In genomic region chr5:24329965-24330298, GRCm38 (mm10) we compare ENCODE assay signal across 9 mouse cellular contexts. TPM values are rescaled to one million over a fixed set of nuclear protein-coding genes. Genes with fewer than 3 reads are reported as not detected.
A peak's percentile ranks its signal among the peaks of the same experiment; 100 is the strongest.
DNase-seq lines count a peak whose midpoint lies in the region; ATAC-seq and TF ChIP-seq lines count a peak whose summit lies in the region.
"Had no signal": no experiment of that assay in that cellular context is flagged by ENCODE, and none has a peak within 500 bp of the region (broad histone marks: within the 10 kb centered on the region; RNA-seq: fewer than 3 reads in every experiment).

No protein-coding gene starts in this region.

- peaks cover 66% of the 10 kb centered on the region for H3K36me3 ChIP-seq in heart, embryonic 13.5 days
- 0 out of 2 replicates have a peak, but pooled peaks cover 5% of the 10 kb centered on the region for H3K36me3 ChIP-seq in E14TG2a.4 (ENCODE audit: insufficient read depth, low read length)
- peaks cover 17% of the 10 kb centered on the region for H3K36me3 ChIP-seq in forebrain, embryonic 14.5 days (ENCODE audit: control insufficient read depth, insufficient read depth, low read length)
- H3K36me3 ChIP-seq in limb, embryonic 15.5 days = no peaks in the 10 kb centered on the region

- peaks cover 88% of the 10 kb centered on the region for H3K4me1 ChIP-seq in heart, embryonic 13.5 days
- peaks cover 45% of the 10 kb centered on the region for H3K4me1 ChIP-seq in E14TG2a.4 (replicated peaks; ENCODE audit: low read depth, low read length)
- H3K4me1 ChIP-seq in forebrain, embryonic 14.5 days (ENCODE audit: control insufficient read depth, insufficient read depth, low read length) = peaks cover 15% of the 10 kb centered on the region
- H3K4me1 ChIP-seq in limb, embryonic 15.5 days = peaks cover 37% of the 10 kb centered on the region

- H3K27ac ChIP-seq in heart, embryonic 13.5 days (replicated peaks) = peak overlapping the region; percentile 89
- H3K27ac ChIP-seq in forebrain, embryonic 14.5 days (ENCODE audit: low read depth, low read length) = peak overlapping the region; percentile 48; the same call in 1 of the 2 replicates
- peak overlapping the region; percentile 48 for H3K27ac ChIP-seq in limb, embryonic 15.5 days

- H3K4me3 ChIP-seq in heart, embryonic 13.5 days = peak overlapping the region; percentile 39; the same call in 1 of the 2 replicates
- peak overlapping the region; percentile 76 for H3K4me3 ChIP-seq in E14TG2a.4 (replicated peaks; ENCODE audit: low read length)
- H3K4me3 ChIP-seq in forebrain, embryonic 14.5 days (ENCODE audit: low read depth, low read length) = no peak overlapping the region
- H3K4me3 ChIP-seq in limb, embryonic 15.5 days = no peak overlapping the region

- DNase-seq in heart, adult 9 months (ENCODE audit: low spot score in 2 of 2) = no peak
- DNase-seq in forebrain, embryonic 14.5 days (ENCODE audit: low spot score) = no peak
- no peak for DNase-seq in embryo, embryonic 10.5 days (ENCODE audit: low spot score)
- DNase-seq in gastrocnemius, postnatal 4 days (ENCODE audit: low spot score in 2 of 2) = no peak
- DNase-seq in adrenal gland, postnatal 36 days = no peak

- no peaks in the 10 kb centered on the region for H3K9me3 ChIP-seq in heart, embryonic 13.5 days
- H3K9me3 ChIP-seq in E14TG2a.4 (ENCODE audit: low read length) = no peaks in the 10 kb centered on the region
- no peaks in the 10 kb centered on the region for H3K9me3 ChIP-seq in forebrain, embryonic 14.5 days (replicated peaks; ENCODE audit: control insufficient read depth, low read length)
- no peaks in the 10 kb centered on the region for H3K9me3 ChIP-seq in limb, embryonic 15.5 days

- H3K9ac ChIP-seq in heart, embryonic 13.5 days = peak overlapping the region; percentile 77
- H3K9ac ChIP-seq in forebrain, embryonic 14.5 days (ENCODE audit: low read length) = peak overlapping the region; percentile 57; the same call in 1 of the 2 replicates
- H3K9ac ChIP-seq in limb, embryonic 15.5 days = no peak overlapping the region

- TF ChIP-seq CTCF in E14TG2a.4 (conservative IDR thresholded peaks at IDR 0.05; ENCODE audit: low read length) = no peak

- peak overlapping the region; percentile 66 for H3K4me2 ChIP-seq in heart, embryonic 13.5 days
- H3K4me2 ChIP-seq in forebrain, embryonic 14.5 days (ENCODE audit: low read length) = peak overlapping the region; percentile 53; the same call in 1 of the 2 replicates
- peak overlapping the region; percentile 54 for H3K4me2 ChIP-seq in limb, embryonic 15.5 days

- WGBS in heart, embryonic 13.5 days = 20% methylated on average over 5 of the region's 5 CpGs
- WGBS in forebrain, embryonic 14.5 days = 44% methylated on average over 5 of the region's 5 CpGs
- 34% methylated on average over 5 of the region's 5 CpGs for WGBS in limb, embryonic 15.5 days

- ATAC-seq in heart, embryonic 13.5 days (ENCODE audit: extremely low read depth, insufficient number of reproducible peaks, low FRiP score, low TSS enrichment) = no peak
- ATAC-seq in forebrain, embryonic 14.5 days = no peak
- no peak; the same call in 1 of the 2 replicates for ATAC-seq in limb, embryonic 15.5 days (ENCODE audit: insufficient number of reproducible peaks, low FRiP score, low TSS enrichment, low read depth)
- ATAC-seq: CD4-positive, CD25-positive, alpha-beta regulatory T cell, adult 4 months had no signal

- H3K27me3 ChIP-seq in heart, embryonic 13.5 days (replicated peaks) = peaks cover 15% of the 10 kb centered on the region; the same call in 1 of the 2 replicates
- peaks cover 76% of the 10 kb centered on the region for H3K27me3 ChIP-seq in E14TG2a.4 (ENCODE audit: insufficient read depth, low read length)
- H3K27me3 ChIP-seq in forebrain, embryonic 14.5 days (replicated peaks; ENCODE audit: control insufficient read depth, insufficient read depth, low read length) = no peaks in the 10 kb centered on the region
- H3K27me3 ChIP-seq in limb, embryonic 15.5 days = peaks cover 15% of the 10 kb centered on the region; the same call in 1 of the 2 replicates

RNA-seq across cellular contexts. Expression of gene Kcnh2, which starts 21.5 kb away (rescaled TPM):
- 24.4 and 26.2 TPM in 2 replicates for polyA plus RNA-seq in heart, embryonic 13.5 days (2015; fragmentation: Nextera tagmentation; extraction: Ambion mirVana)
- 4.7 and 5.2 TPM in 2 replicates for polyA plus RNA-seq in forebrain, embryonic 14.5 days (2014; fragmentation: Nextera tagmentation; extraction: Ambion mirVana)
- 3.5 and 4.9 TPM in 2 replicates for polyA plus RNA-seq in limb, embryonic 15.5 days (2015; fragmentation: Nextera tagmentation; extraction: Ambion mirVana)
- 10 to 100 TPM; 22.4 to 24.6 TPM for total RNA-seq in gastrocnemius, postnatal 4 days (2021)
- total RNA-seq in adrenal gland, postnatal 36 days (2021) = 10 to 100 TPM; 14.4 to 14.7 TPM

RNA-seq across cellular contexts. Expression of gene Nos3, which starts 34.7 kb away (rescaled TPM):
- 34.0 and 35.0 TPM in 2 replicates for polyA plus RNA-seq in heart, embryonic 13.5 days (2015; fragmentation: Nextera tagmentation; extraction: Ambion mirVana)
- 4.6 and 7.6 TPM in 2 replicates for polyA plus RNA-seq in forebrain, embryonic 14.5 days (2014; fragmentation: Nextera tagmentation; extraction: Ambion mirVana)
- 7.5 and 8.0 TPM in 2 replicates for polyA plus RNA-seq in limb, embryonic 15.5 days (2015; fragmentation: Nextera tagmentation; extraction: Ambion mirVana)
- total RNA-seq in gastrocnemius, postnatal 4 days (2021) = 10 to 100 TPM; 10.4 to 11.7 TPM
- 10 to 100 TPM in 1 of 2 experiments, 1 to 10 TPM in 1; 7.1 to 14.2 TPM for total RNA-seq in adrenal gland, postnatal 36 days (2021)

Comparison
In these comparisons a context has a peak if more than half of its experiments do, and no peak if none do; other contexts are left out.
1. H3K4me3 ChIP-seq: peak in heart, embryonic 13.5 days (single experiment) and E14TG2a.4 (single experiment); none in forebrain, embryonic 14.5 days (single experiment) and limb, embryonic 15.5 days (single experiment).
2. Peak in every context shown above with its lines, with median percentiles within 50 percentile points of each other: H3K27ac ChIP-seq and H3K4me2 ChIP-seq.